Mouse (Mus musculus): ENCODE data around the gene Gm7073. TPM values are rescaled to one million over a fixed set of nuclear protein-coding genes. Genes with fewer than 3 reads are reported as not detected.

Gm7073 gene
- total RNA-seq (2015; ENCODE audit: low replicate concordance): not detected in 2 replicates
- not detected in 2 replicates for total RNA-seq (2017; ENCODE audit: low replicate concordance)

DNA sequence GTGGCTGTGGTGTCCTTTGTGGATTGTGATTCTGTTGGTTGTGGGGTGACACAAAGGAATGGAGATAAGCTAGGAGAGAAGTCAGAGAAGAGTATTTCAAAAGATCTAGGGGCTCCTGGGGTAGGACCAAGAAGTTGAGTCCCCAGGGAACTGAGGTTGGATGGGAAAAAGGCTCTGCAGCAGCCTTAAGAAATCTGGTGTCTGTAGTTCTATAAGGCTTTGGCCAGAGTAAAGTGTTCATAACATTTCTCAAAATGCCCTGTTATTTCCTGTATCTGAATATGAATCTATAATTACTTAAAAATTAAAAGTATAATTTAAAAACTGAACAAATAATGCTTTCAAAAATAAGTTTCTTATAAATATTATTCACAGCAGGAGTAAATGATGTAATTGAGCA, at the start of gene Gm7073:
Gm7073 (minus strand) TSS at position 101 of the 400 bp plus-strand sequence.
- no peak for ATAC-seq (replicated peaks; ENCODE audit: low FRiP score, poor library complexity, severe bottlenecking)

DNA sequence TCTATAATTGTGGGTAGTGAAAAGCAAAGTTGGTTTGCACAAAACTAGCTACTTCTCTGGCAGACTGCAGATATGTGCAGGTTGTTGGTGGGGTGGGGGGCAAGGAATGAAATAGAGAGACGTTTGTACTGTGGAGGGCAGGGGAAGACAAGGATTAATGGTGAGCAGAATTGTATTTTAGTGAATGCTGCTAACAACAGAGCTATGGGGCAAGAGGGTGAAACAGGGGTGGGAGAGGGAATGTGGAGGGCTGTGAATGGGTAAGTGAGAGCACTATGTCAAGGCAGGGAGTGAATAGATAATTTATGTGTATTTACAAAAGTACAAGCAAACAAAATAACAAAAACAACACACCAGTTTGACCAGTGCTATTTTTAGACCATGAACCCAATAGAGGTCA, 31.5 kb upstream of the Gm7073 start:
- ATAC-seq (replicated peaks; ENCODE audit: low FRiP score, poor library complexity, severe bottlenecking): no peak

DNA sequence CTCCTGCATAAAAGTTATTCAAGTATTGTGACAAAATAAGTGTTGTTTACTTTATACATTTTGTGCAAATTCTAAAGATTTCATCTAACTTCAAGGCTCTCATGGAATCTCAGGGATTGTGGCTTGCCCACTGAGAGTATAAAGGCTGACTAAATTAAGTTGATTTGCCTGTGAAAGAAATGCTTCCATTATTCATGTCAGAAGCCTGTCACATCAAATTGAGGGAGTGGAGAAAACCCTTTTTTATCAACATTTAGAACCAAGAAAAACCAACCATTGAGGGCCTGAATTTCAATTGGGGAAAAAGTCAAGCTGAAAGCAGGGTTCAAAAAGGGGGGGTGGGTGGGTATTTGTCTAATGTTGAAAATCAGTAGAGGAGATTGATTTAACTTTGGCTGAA, 30.0 kb upstream of the Gm7073 start:
- ATAC-seq (replicated peaks; ENCODE audit: low FRiP score, poor library complexity, severe bottlenecking): no peak

DNA sequence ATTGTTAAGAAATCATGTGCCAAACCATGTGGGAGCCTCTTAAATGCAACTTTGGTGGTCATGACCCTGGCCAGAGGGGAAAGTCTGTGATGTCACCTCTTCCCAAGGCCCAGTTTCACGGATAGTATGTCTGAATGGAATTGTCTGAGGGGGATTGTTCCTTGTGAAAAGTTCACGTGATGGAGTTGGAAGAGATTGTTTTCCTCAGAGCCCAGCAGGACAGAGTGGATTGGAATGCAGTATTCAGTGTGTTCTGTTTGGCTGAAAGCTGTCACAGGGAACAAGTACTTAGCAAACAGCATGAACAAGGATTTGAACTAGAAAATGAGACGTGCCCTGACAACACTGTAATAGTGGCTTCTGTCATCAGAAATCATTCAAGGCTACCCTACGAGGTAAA, 16.2 kb upstream of the Gm7073 start:
- ATAC-seq (replicated peaks; ENCODE audit: low FRiP score, poor library complexity, severe bottlenecking): no peak

DNA sequence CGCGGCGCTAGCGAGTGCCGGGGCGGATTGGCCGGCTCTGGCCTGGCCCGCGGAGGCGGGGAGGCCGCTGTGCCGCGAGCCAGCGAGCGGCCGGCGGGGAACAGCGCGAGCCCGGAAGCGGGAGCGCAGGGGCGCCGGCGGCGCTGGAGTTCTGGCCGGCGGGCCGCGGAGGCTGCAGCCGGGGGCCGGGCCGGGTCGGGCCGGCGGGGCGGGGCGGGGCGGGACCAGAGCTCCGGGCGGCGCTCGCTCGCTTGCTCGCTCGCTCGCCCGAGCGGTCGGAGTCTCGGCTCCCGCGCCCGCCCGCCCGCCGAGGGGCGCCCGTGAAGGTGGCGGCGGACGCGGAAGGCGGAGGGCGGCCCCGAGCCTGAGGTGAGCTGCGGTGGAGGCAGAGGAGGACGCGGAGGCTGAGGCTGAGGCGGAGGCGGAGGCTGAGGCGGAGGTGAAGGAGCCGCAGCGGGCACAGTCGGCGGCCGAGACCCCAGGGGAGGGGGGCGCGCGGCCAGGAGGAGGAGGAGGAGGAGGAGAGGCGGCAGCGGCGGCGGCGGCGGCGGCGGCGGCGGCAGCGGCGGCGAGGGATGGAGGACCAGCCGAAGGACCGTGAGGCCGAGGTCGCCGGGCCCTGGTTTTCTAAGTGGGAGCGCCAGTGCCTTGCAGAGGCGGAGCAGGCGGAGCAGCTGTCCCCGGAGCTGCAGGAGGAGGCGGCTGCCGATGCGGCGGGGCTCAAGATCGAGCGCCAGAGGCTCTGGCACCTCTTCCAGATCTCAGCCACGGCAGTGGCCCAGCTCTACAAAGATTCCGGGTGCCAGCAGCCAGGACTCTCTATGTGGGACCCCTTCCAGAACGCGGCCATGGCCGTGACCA, 8.6 kb upstream of the Gm7073 start:
- ATAC-seq (replicated peaks; ENCODE audit: low FRiP score, poor library complexity, severe bottlenecking): no peak

DNA sequence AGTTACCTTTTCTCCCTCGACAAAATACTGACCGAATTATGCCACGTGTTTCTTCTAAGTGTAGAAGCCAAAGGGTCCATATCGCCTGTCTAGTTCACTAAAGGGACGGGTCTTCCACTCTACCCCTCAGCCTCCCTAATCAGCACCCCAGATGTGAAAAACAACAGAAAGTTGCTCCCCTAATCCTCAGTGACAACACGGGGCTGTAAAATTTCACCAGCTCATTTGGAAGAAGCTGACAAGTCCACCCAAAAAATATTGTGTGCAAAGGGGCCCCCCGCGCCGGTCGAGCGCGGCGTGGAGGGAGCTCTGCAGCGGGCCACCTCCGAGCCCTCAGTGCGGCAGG, 8.0 kb upstream of the Gm7073 start:
- ATAC-seq (replicated peaks; ENCODE audit: low FRiP score, poor library complexity, severe bottlenecking): no peak

DNA sequence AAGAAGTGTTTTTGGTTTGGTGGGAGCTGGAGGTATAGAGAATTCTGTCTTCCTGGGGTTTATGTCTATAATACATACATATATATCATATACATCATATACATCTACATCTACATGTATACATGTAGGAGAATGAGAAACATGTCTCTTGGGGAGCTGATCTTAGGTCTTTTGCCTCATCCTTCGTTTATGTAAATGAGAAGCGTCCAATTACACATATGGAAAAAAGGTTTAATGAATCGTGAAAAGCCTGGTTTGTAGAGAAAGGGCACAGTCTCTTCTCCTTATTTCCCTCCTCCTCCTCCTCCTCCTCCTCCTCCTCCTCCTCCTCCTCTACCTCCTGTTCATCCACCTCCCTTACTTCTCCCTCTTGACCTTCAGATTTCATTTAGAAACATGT, 6.9 kb upstream of the Gm7073 start:
- ATAC-seq (replicated peaks; ENCODE audit: low FRiP score, poor library complexity, severe bottlenecking): no peak

DNA sequence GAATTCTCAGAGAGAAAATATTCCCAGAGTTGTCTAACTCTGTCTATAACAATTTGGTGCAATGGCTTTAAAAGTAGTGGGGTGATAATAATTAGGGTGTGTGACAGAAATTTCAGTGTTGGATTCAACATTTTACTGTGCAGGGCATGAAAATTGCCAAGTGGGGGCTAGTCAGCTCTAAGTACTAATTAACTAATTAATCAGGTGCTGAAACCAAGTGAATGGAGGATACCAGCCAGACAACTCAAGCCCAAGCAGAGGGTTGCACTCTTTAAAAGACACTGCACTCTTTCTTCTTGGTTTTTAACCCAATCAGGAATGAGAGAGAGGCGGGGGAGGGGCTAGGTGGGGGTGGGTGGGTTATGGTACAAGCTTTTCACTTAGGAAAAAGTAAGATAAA, 6.4 kb upstream of the Gm7073 start:
- no peak for ATAC-seq (replicated peaks; ENCODE audit: low FRiP score, poor library complexity, severe bottlenecking)

DNA sequence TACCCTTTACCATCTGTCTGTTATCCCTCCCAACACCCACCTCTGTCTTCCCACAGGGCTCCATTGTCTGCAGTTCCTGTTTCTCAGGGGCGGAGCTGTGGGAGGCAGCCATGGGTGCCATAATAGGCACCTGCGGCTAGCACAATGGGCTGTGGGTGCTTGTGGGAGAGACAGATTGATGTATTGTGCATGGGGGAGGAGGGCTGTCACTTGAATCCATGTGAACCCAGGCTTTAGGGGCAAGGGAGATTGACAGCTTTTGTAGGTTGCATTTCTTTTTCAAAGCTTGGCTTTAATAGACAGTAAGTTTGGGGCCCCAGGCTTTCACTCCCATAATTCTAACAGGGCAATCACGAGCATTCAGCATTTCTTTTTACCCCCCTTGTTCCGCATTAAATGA, 5.0 kb upstream of the Gm7073 start:
- no peak for ATAC-seq (replicated peaks; ENCODE audit: low FRiP score, poor library complexity, severe bottlenecking)

DNA sequence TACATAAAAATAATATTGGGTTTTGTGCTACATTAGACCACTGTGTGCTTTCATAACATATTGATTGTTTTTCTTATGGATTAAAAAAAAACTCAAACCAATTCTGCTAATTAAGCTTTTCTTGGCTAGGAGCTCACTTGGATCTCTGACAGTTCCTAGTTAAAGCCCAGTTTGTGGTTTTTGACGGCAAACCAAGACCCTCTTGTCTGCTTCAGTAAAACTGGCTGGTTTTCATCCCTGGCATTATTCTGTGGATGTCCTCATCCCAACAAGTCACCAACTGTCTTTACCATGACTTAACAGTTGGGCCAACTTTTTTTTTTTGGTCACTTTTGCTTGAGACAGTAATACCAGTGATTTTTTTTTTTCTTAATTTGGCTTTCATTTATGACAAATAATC, 3.9 kb upstream of the Gm7073 start:
- ATAC-seq (replicated peaks; ENCODE audit: low FRiP score, poor library complexity, severe bottlenecking): no peak

DNA sequence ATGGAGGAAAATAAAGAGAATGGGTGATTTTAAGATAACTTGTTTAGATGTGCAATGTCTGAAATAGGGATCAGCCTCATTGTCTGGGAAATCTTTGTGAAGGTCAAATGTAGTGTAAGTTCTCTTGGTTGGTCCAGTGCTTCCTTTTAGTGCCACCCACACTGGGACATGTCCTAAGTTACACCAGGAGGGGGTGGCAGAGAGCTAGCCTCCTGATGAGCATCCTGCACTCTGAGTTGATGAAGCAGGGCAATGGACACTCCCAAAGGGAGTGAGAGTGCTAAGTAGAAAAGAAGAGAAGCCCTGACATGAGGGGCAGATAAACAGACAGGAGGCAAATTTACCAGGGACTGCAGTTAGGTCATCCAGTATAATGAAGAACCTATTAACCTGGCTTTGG, 35.1 kb downstream of the Gm7073 start:
- no peak for ATAC-seq (replicated peaks; ENCODE audit: low FRiP score, poor library complexity, severe bottlenecking)

DNA sequence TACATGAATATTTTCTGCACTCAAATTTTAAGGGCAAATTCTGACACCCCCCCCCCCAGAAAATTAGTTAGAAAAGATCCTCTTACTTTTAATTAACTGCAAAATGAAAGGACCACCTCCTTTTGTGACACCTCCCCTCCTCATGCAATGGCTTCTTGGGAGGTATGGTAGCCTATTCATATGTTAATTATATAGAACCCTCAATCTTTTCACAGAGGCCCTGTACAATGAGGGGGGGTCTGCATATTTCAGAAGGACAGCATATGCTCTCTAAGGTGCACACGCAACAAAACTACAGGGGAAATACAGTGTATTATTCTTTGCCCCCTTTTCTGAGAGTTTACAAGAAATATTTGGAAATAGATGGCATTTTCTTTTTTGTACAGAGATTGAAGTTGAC, 41.3 kb downstream of the Gm7073 start:
- no peak for ATAC-seq (replicated peaks; ENCODE audit: low FRiP score, poor library complexity, severe bottlenecking)

DNA sequence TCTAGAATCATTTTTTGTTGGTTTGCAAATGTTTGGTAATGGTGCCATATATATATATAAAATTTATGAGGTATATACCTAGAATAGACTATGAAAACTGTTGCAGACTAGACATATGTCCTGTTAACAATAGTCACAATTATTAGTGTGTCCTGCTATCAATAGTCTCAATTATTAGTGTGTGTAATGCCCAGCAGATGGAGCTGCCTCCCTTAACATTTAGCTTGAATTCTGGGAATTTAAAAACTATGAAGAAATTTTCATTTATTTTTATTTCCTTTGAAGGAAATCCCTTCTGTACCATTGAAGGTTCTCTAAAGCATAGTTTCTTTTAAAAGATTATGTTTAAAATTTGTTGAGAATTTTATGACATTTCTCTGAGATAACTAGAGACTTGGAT, 43.7 kb downstream of the Gm7073 start:
- ATAC-seq (replicated peaks; ENCODE audit: low FRiP score, poor library complexity, severe bottlenecking): no peak

DNA sequence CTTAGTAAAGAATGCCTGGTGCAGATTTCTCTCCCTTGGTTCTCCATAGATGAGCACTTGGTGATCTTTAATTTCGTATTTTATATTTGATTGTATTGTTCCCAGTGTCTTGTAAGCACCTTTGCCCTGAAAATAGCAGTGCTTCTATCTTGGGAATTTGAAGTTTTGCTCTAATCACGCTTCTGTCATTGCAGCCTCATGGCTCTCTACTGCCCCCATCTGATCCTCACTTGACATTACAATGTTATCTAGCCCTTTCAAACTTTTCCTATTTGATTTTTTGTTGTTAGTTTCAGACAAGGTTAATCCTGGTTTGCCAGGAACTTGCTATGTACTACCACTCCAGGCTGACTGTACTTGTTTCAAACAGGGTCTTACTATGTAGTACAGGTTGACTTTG, 75.3 kb downstream of the Gm7073 start:
- no peak for ATAC-seq (replicated peaks; ENCODE audit: low FRiP score, poor library complexity, severe bottlenecking)

DNA sequence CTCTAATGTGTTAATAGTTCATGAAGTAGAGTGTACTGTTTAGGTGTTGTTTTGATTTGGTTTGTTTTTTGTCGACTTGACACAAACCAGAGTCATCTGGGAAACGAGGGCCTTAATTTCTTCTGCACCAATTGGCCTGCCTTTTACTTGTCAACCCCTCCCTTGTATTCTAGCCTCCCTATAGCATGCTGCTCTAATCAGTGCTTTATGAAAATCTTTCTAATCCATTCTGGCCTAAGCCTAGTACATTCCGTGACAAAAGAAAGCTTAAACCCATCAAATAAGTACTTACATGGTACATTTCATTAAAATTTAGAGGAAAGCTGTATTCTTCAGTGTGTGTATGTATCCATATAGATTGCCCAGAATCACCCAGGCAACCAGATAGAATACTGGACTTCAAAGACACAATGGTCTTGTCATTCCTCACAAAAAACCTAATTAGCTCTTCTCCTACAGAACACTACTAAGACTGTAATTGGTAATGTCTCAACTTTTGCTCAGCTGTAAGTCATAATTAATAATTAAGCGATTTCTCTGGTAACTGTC, 124.4 kb downstream of the Gm7073 start:
- no peak for ATAC-seq (replicated peaks; ENCODE audit: low FRiP score, poor library complexity, severe bottlenecking)

DNA sequence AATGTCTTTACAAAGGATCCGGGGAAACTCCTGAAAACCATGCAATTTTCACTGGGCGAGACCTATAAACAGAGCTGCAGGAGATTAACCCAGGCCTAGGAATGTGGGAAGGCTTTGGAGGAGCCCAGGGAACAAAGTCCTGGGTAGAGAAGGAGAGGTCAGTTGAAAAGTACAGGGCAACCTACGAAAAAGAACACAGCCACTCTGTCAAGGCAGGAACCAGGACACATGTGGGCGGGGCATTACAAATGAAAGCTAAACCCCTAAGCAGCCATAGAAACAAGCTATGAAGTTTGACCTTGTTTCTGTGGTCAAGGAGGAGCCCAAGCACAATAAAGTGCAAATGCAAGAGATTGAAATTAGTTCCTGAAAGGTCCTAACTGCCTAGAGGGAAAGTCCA, 133.4 kb downstream of the Gm7073 start:
- no peak for ATAC-seq (replicated peaks; ENCODE audit: low FRiP score, poor library complexity, severe bottlenecking)

DNA sequence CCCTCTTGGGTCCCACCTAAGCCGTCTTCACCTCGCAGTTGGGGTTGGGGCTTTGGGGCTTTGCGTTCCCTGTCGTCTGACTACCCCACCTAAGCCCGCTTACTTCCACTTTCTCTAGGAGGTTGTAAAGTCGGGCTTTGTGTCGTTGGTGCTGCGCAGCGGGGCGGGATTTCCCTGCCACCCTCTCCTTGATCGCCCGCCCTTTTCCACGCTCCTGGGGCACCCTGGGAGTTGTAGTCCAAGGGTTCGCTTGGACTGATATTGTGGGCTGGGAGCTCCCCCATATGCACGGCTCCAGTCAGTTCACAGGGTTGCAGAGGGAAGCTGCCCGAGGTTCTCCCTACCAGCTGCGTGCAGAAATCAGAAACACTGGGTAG, 134.4 kb downstream of the Gm7073 start:
- peak; percentile 96 for ATAC-seq (replicated peaks; ENCODE audit: low FRiP score, poor library complexity, severe bottlenecking)

DNA sequence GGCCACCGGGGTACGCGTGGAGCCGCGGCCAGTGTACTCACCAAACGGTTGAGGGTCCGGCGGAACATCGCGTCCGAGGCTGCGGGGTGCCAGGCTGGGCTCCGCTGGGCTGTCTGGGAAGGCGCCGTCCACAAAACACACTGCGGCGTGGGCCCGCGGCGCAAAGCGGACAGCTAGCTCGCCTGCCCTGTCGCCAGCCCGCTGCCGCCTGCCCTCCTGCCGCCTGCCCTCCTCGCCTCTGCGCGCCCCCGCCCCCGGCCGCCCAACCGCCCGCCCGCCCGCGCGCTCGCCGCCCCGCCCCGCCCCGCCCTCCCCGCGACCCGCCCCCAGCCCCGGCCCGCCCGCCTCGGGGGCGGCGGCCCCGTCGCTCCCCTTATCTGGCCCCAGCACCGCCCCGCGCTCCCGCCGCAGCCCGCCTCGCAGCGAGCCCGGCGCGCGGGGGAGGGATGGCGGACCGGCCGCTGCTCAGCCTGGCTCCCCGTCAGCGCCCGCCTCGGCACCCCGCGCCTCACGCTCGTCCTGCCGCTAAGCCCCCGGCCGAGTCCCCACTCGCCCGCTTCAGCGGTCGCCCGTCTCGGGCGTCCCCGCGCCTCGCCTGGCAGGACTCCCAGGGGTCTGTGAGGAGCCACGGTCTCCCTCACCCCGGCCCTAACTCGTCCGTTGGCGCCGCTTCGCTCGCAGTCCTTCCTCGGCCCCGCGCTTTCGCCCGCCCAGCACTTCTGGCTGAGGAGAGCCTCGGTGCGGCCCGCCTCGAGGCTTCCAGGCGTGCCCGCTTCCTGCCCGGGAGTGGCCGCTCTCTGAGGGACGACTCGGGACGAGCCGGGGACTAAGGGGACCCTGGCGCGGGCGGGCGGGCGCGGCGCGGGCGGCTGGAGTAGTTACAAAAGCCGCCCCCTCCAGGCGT, 135.0 kb downstream of the Gm7073 start:
- peak; percentile 81 for ATAC-seq (replicated peaks; ENCODE audit: low FRiP score, poor library complexity, severe bottlenecking)

DNA sequence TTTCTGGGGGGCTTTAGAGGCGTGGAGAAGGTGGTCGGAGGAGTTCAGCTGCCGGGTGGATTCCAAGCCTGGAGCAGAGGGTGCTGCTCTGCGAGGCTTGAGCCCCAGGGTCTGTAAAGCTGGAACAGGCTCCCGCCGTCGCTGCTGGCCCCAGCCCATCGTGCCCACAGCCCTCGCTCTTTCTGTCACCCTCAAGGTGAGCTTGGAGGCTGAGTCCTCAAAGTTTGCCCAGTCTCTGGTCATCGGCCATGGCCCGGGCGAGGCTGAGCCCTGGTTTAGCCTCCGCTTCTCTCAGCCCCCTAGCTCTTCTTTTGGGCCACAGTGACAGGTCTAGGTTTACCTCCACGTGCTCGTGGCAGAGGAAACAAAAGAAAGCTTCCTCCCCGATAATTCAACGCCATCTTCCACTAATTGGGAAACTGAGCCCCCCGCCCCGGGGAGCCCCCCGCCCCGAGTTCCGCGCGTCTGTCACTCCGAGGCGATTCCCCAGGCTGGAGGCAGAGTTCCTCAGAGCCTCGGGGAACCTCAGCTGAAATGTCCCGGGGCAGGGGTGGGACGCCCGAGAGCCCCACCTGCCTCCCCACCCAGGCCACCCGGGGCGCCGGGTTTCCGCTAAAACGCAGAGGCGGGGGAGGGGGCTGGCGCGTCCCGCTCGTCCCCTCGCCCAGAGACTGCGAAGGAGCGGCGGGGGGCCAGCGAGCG, 135.8 kb downstream of the Gm7073 start:
- no peak for ATAC-seq (replicated peaks; ENCODE audit: low FRiP score, poor library complexity, severe bottlenecking)

DNA sequence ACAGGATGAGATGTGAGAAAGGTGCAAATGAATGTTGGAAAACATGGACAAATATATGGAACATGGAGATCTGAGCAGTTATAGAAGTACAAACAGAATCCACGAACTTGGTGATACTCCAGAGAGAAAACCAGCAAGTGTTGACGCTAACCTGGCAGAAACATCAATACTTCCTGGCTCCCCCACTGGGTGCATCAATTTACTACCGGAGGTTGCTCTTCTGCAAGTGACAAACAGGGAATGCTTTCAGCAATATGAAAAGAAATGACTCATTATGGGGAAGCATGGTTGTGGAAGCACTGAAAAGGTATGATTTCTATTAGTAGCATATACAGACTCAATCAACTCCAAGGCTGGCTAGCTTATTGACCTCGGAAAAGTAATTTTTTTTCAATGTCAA, 144.8 kb downstream of the Gm7073 start:
- ATAC-seq (replicated peaks; ENCODE audit: low FRiP score, poor library complexity, severe bottlenecking): no peak
